Mouse (Mus musculus) lung, postnatal 0 days (tissue): Measurements from ENCODE around the gene Zfpl1. TPM values are rescaled to one million over a fixed set of nuclear protein-coding genes. Genes with fewer than 3 reads are reported as not detected.
"Not testable (repeated sequence)": the region's sequence is repeated elsewhere in the genome, so short reads cannot be mapped to it uniquely, and the experiment has no call there.

ENCODE experiments used
- ATAC-seq: fragments of 200-750 bp; cut with Nextera tagmentation; 2 replicates; pipeline ENCODE4 v1.8.0; 2017; ENCODE audit warnings: moderate library complexity
- DNase-seq: peaks from one replicate; pipeline ENCODE4 v3.0.0-alpha.2; 2016; ENCODE audit warnings: low spot score
- H3K27ac ChIP-seq: fragments of 300-500 bp; sonication (generic); 2 replicates; pipeline ENCODE4 v1.5.1; 2014; ENCODE audit warnings: antibody characterized with exemption, mild to moderate bottlenecking, low read length, mixed read lengths
- H3K27me3 ChIP-seq: fragments of 300-500 bp; sonication (generic); replicated peaks from 2 replicates; pipeline ENCODE4 v1.6.1; 2014; ENCODE audit warnings: low read length, mixed read lengths; ENCODE audit not compliant: insufficient read depth
- H3K36me3 ChIP-seq: fragments of 300-500 bp; sonication (generic); 2 replicates; pipeline ENCODE4 v1.6.1; 2014; ENCODE audit warnings: low read length, mixed read lengths; ENCODE audit not compliant: insufficient read depth
- H3K4me1 ChIP-seq: fragments of 300-500 bp; sonication (generic); 2 replicates; pipeline ENCODE4 v1.6.1; 2014; ENCODE audit warnings: antibody characterized with exemption, low read depth, low read length, mixed read lengths; ENCODE audit not compliant: insufficient read depth
- H3K4me2 ChIP-seq: fragments of 300-500 bp; sonication (generic); replicated peaks from 2 replicates; pipeline ENCODE4 v1.6.1; 2014; ENCODE audit warnings: low read depth, mild to moderate bottlenecking, low read length, moderate library complexity, mixed read lengths
- H3K4me3 ChIP-seq: fragments of 300-500 bp; sonication (generic); 2 replicates; pipeline ENCODE4 v1.5.1; 2014; ENCODE audit warnings: low read depth, low read length
- H3K9ac ChIP-seq: fragments of 300-500 bp; sonication (generic); replicated peaks from 2 replicates; pipeline ENCODE4 v1.6.1; 2014; ENCODE audit warnings: low read depth, mild to moderate bottlenecking
- H3K9me3 ChIP-seq: fragments of 300-500 bp; sonication (generic); 2 replicates; pipeline ENCODE4 v1.6.1; 2016; ENCODE audit warnings: low read length, mixed read lengths
- CTCF ChIP-seq: IDR thresholded peaks from 2 replicates; pipeline ENCODE4 v1.5.1; 2016; ENCODE audit warnings: antibody characterized with exemption, mild to moderate bottlenecking
- EP300 ChIP-seq: IDR thresholded peaks from 2 replicates; pipeline ENCODE4 v1.6.1; 2016; ENCODE audit warnings: antibody characterized with exemption, mild to moderate bottlenecking, control low read depth
- WGBS: fragments of 180-500 bp; shearing (Covaris S2); extraction: QIAGEN DNeasy Blood & Tissue Kit; methylation state at CpG from one replicate; pipeline ENCODE4 v1.1.7; 2014; 5-methylcytosine and 5-hydroxymethylcytosine counted together
- polyA plus RNA-seq: library from polyadenylated mRNA; unstranded; fragments of >200 nt; fragmentation: Nextera tagmentation; extraction: Ambion mirVana; gene quantifications from 2 replicates; pipeline ENCODE4 v1.2.1, GENCODE M21; 2015

The Zfpl1 gene
- polyA plus RNA-seq: 53.5 and 57.8 TPM in 2 replicates

DNA sequence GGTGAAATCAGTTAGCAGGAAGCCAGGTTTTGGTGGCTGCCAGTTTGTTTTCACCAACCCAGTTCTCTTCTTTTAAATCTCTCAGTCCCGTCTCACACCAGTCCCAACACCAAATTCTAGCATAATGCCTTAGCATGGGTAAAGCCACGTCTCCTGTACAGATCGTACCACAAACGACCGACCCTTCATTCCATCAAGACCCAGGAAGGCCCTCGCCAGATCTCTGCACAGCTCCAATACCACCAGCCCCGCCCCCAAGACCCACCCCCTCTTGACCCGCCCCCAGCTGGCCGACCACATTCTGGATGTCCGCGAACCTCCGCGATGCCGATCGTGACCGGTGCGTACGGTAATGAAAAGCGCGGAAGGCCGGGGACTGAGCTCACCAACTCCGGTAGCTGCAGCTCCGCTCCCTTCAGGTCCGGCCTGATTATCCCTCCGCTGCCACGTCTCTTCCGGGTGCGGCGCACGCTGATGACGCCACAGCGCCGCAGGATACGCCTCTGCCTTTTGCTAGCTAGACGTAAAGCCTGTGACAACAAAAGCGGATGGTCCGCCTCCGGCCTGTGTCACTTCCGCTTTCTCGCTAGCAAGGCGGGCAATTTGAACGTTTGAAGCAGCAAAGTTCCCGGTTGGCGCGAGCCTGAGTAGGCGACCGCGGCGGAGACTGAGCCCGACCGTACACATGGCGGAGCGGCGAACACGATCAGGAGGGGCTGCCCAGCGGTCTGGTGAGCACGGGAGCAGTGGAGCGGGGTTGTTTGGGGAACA is at the start of gene Zfpl1, which contains the start of gene Cdca5:
Gene Zfpl1 (minus strand): TSS at position 479 of the 771 bp plus-strand sequence.
Gene Cdca5 (plus strand): TSS at position 506 of the 771 bp plus-strand sequence.
- ATAC-seq: peak; percentile 96
- TF ChIP-seq EP300 (peak; percentile 55; the same call in 1 of the 2 replicates), CTCF (no peak)
- peak within 1 kb of the TSS; percentile 65 for H3K9ac ChIP-seq
- no peaks in the 10 kb centered on the region for H3K9me3 ChIP-seq
- H3K27ac ChIP-seq: peak within 1 kb of the TSS; percentile 40; the same call in 1 of the 2 replicates
- H3K36me3 ChIP-seq: peaks cover 20% of the 10 kb centered on the region; the same call in 1 of the 2 replicates
- H3K4me2 ChIP-seq: peak within 1 kb of the TSS; percentile 94
- under 1% methylated on average over 57 of the region's 58 CpGs for WGBS
- 0 out of 2 replicates have a peak, but pooled peaks cover 6% of the 10 kb centered on the region for H3K4me1 ChIP-seq
- peak within 1 kb of the TSS; percentile 62 for H3K4me3 ChIP-seq
- H3K27me3 ChIP-seq: no peaks in the 10 kb centered on the region
- peak; percentile 98 for DNase-seq

DNA sequence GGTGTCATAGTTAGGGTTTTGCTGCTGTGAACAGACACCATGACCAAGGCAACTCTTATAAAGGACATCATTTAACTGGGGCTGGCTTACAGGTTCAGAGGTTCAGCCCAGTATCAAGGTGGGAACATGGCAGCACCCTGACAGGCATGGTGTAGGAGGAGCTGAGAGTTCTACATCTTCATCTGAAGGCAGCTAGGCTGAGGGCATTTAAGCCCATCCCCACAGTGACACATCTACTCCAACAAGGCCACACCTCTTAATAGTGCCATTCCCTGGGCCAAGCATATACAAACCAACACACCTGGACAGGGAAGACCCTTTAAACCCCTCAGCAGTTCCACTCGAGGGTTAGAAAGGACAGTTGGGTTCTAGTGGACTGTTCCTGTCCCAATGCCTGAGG is 48.4 kb upstream of the Zfpl1 start:
- not testable (repeated sequence) for ATAC-seq, H3K36me3 ChIP-seq, H3K27me3 ChIP-seq, H3K4me3 ChIP-seq, H3K27ac ChIP-seq, H3K9ac ChIP-seq, H3K9me3 ChIP-seq, H3K4me1 ChIP-seq, DNase-seq, H3K4me2 ChIP-seq
- 29% methylated on average over 1 of the region's 1 CpGs for WGBS

DNA sequence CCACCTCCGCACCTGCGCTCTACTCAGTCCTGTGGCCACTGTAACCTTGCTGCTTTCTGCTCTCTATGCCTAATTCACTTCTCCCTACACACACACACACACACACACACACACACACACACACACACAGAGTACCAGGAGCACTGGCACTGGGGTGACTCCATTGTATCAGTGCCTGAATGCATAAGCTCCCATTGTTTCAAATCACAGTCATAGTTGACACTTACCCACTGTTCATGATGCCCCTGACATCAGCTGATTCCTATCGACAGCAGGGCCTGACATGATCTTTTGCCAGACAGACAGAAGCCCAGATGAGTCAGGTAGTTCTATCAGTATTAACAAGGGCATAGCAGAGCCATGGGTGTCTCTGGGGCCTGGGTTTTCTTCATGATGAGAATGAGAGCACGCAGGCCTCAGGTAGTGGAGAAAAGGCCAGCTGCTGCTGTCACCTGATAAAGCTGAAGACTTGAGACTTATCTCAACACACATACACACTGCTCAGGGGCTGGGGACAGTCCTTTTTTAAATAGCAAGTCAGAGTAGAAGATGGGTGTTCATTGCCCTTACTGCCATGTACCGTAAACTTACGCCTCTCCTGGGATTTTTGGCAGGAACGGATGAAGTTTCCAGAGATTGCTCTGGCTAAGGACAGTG is 47.5 kb upstream of the Zfpl1 start:
- DNase-seq (no peak), ATAC-seq (no peak)
- H3K9me3 ChIP-seq: no peaks in the 10 kb centered on the region
- peak overlapping the region; percentile 26; the same call in 1 of the 2 replicates for H3K27ac ChIP-seq
- H3K36me3 ChIP-seq: no peaks in the 10 kb centered on the region
- H3K9ac ChIP-seq: no peak overlapping the region
- H3K27me3 ChIP-seq: no peaks in the 10 kb centered on the region
- H3K4me1 ChIP-seq: no peaks in the 10 kb centered on the region
- WGBS: 79% methylated on average over 7 of the region's 7 CpGs
- TF ChIP-seq CTCF: no peak
- no peak for TF ChIP-seq EP300
- H3K4me2 ChIP-seq: no peak overlapping the region
- no peak overlapping the region for H3K4me3 ChIP-seq

DNA sequence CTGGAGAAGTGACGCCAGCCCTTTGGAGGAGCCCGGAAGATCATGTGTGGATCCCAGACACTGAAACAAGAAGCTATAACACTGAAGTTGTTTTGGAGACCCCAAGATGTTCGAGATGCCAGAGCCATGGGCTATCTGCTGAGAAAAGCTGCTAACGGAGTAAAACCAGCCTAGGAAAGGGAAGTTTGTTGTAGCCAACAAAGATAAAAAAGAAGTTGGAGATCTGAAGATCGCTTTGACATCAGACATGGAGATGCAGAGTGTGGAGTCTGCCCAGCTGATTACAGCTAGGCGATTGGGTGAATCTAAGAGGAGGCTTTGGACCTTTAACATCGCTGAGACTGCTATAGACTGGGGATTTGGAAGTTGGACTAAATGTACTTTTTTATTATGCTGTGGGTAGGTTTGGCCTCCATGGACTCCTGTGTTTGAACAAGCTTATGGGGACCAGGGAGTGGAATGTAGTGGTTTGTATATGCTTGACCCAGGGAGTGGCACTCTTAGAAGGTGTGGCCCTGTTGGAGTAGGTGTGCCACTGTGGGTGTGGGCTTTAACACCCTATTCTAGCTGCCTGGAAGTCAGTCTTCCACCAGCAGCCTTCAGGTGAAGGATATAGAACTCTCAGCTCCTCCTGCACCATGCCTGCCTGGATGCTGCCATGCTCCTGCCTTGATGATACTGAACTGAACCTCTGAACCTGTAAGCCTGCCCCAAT is 45.8 kb upstream of the Zfpl1 start:
- H3K27ac ChIP-seq, H3K36me3 ChIP-seq, H3K4me3 ChIP-seq, H3K4me2 ChIP-seq, H3K4me1 ChIP-seq, H3K9ac ChIP-seq, H3K9me3 ChIP-seq, H3K27me3 ChIP-seq: not testable (repeated sequence)
- peak; percentile 39 for TF ChIP-seq EP300
- WGBS: 64% methylated on average over 7 of the region's 7 CpGs
- ATAC-seq (peak; percentile 27), DNase-seq (peak; percentile 58)

DNA sequence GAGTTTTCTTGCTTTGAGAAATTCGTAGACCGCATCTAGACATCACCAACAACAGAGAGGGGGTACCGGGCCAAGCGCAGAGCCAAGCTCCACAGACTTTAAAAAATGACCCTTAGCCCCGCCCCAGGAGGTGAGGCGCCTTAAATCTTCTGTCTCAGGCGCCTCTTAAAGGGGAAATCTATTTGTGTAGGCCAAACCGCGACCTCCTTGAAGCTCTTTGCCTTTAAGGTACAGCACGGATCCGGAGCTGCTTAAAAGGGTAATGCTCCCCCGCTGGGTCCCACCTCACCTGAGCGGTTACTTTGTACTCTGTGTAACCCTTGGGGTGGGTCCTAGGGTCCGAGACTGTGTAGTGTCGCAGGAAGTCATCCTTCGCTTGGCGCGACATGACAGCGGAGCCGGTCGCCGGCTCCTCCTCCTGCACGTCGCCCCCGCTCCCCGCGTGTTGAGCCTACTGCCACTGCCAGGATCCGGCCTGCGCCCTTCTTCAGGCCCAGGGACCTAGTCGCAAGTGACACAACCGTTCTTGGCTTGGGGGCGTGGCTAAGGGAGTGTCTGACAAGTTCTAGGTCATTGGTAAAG is 43.1 kb upstream of the Zfpl1 start, which contains the start of gene Snx15:
Gene Snx15 (minus strand): TSS at position 545 of the 582 bp plus-strand sequence.
- Histone ChIP-seq H3K4me1 (no peaks in the 10 kb centered on the region), H3K9ac (peak within 1 kb of the TSS; percentile 37), H3K4me2 (peak within 1 kb of the TSS; percentile 54), H3K36me3 (no peaks in the 10 kb centered on the region), H3K9me3 (no peaks in the 10 kb centered on the region), H3K27ac (peak within 1 kb of the TSS; percentile 86), H3K4me3 (peak within 1 kb of the TSS; percentile 37), H3K27me3 (no peaks in the 10 kb centered on the region)
- DNase-seq (peak; percentile 99), ATAC-seq (peak; percentile 95)
- WGBS: under 1% methylated on average over 32 of the region's 32 CpGs
- 0 out of 2 replicates have a peak, but pooled peaks have one; percentile 53 for TF ChIP-seq EP300
- no peak; the same call in 1 of the 2 replicates for TF ChIP-seq CTCF
